Mouse (Mus musculus) intestine, embryonic 14.5 days (tissue): ENCODE results near the gene Ppp2r3a. TPM values are rescaled to one million over a fixed set of nuclear protein-coding genes. Genes with fewer than 3 reads are reported as not detected.

Source experiments
- ATAC-seq: fragments of 200-750 bp; cut with Nextera tagmentation; replicated peaks from 2 replicates; pipeline ENCODE4 v1.8.0; 2017; ENCODE audit warnings: low read depth, moderate number of reproducible peaks, moderate TSS enrichment, moderate library complexity; ENCODE audit not compliant: low FRiP score, low TSS enrichment
- DNase-seq: peaks from one replicate; pipeline ENCODE4 v3.0.0-alpha.2; 2018; ENCODE audit warnings: low spot score
- H3K27ac ChIP-seq: fragments of 300-500 bp; sonication (generic); 2 replicates; pipeline ENCODE4 v1.5.1; 2014; ENCODE audit warnings: low read depth, mild to moderate bottlenecking, control low read depth
- H3K27me3 ChIP-seq: fragments of 300-500 bp; sonication (generic); replicated peaks from 2 replicates; pipeline ENCODE4 v1.6.1; 2014; ENCODE audit warnings: low read length, control low read depth; ENCODE audit not compliant: control insufficient read depth, insufficient read depth
- H3K36me3 ChIP-seq: fragments of 300-500 bp; sonication (generic); 2 replicates; pipeline ENCODE4 v1.6.1; 2014; ENCODE audit warnings: low read length, control low read depth; ENCODE audit not compliant: control insufficient read depth, insufficient read depth
- H3K4me1 ChIP-seq: fragments of 300-500 bp; sonication (generic); replicated peaks from 2 replicates; pipeline ENCODE4 v1.6.1; 2014; ENCODE audit warnings: low read length, control low read depth, mixed read lengths; ENCODE audit not compliant: control insufficient read depth, insufficient read depth
- H3K4me2 ChIP-seq: fragments of 300-500 bp; sonication (generic); 2 replicates; pipeline ENCODE4 v1.6.1; 2014; ENCODE audit warnings: low read length
- H3K4me3 ChIP-seq: fragments of 300-500 bp; sonication (generic); 2 replicates; pipeline ENCODE4 v1.5.1; 2014; ENCODE audit warnings: low read depth, low read length, control low read depth, mixed read lengths
- H3K9ac ChIP-seq: fragments of 300-500 bp; sonication (generic); 2 replicates; pipeline ENCODE4 v1.6.1; 2014; ENCODE audit warnings: mild to moderate bottlenecking, low read length
- H3K9me3 ChIP-seq: fragments of 300-500 bp; sonication (generic); 2 replicates; pipeline ENCODE4 v1.6.1; 2016; ENCODE audit warnings: low read length, control low read depth; ENCODE audit not compliant: control insufficient read depth
- WGBS: fragments of 180-500 bp; shearing (Covaris S2); extraction: QIAGEN DNeasy Blood & Tissue Kit; methylation state at CpG from one replicate; pipeline ENCODE4 v1.1.7; 2014; 5-methylcytosine and 5-hydroxymethylcytosine counted together
- polyA plus RNA-seq: library from polyadenylated mRNA; unstranded; fragments of >200 nt; fragmentation: Nextera tagmentation; extraction: Ambion mirVana; gene quantifications from 2 replicates; pipeline ENCODE4 v1.2.1, GENCODE M21; 2014

Ppp2r3a gene
- polyA plus RNA-seq, 1 experiment from 2014 or later = 14.1 TPM

DNA sequence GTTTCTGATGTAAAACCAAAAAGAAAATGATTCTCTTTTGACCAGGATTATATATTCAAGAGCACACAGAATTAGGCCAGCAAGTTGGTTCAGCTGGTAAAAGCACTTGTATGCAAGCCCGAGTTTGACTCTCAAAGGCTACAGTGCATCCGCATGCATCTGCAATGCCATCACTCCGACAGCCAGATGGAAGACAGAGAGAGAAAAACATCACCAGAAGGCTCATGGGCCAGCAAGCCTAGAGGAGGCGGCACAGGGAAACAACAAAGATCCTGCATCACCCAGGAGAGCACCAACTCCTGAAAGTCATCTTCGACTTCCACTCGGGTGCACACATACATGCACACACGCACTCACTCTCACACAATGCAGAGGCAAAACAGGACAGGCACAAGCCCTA, 4.1 kb downstream of the Ppp2r3a start:
- WGBS = 78% methylated on average over 7 of the region's 7 CpGs
- Histone ChIP-seq H3K36me3 (no peaks in the 10 kb centered on the region), H3K4me3 (no peak overlapping the region), H3K27me3 (no peaks in the 10 kb centered on the region), H3K9me3 (no peaks in the 10 kb centered on the region), H3K27ac (no peak overlapping the region), H3K4me2 (no peak overlapping the region), H3K9ac (no peak overlapping the region), H3K4me1 (peaks cover 13% of the 10 kb centered on the region; the same call in 1 of the 2 replicates)
- DNase-seq (no peak), ATAC-seq (no peak)

DNA sequence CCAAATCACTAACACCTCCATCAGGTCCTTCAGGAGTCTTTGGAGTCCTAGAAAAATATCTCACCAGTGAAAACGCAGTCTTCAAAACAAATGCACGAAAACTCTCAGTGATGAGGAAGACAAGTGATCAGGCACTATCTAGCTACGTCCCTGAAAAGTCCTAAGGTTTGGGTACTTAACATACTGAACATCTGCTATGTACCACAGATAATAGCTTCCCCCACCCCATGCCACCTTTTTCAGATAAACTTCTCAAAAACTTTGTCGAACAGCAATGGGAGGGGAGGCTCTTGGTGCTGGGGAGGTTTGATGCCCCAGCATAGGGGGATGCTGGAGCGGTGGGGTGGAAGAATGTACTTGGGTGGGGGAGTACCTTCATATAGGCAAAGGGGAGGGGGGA, 6.1 kb downstream of the Ppp2r3a start:
- Histone ChIP-seq H3K27ac (no peak overlapping the region), H3K4me1 (peaks cover 13% of the 10 kb centered on the region; the same call in 1 of the 2 replicates), H3K36me3 (no peaks in the 10 kb centered on the region), H3K4me3 (no peak overlapping the region), H3K9me3 (no peaks in the 10 kb centered on the region), H3K9ac (no peak overlapping the region), H3K4me2 (no peak overlapping the region), H3K27me3 (no peaks in the 10 kb centered on the region)
- no peak for DNase-seq
- no peak for ATAC-seq
- 88% methylated on average over 5 of the region's 5 CpGs for WGBS

DNA sequence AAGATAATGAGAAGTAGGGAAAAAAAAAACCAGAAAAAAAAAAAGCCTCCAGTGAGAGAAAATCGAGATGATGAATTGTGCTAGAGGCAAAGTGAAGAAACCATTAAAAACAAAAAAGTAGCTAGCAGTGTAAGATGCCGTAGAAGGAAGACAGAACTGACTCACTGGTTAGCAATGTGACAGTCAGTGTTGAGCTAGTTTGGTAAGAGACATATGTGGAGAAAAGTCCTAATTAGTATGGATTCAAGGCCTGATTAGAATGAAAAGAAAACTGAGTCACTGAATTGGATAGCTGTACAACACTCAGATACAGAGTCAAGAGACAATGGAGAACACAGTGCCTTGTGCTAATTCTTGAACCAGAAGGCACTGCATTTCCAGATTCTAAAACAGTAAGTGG, 7.9 kb downstream of the Ppp2r3a start:
- Histone ChIP-seq H3K27ac (no peak overlapping the region), H3K9me3 (no peaks in the 10 kb centered on the region), H3K4me2 (no peak overlapping the region), H3K9ac (no peak overlapping the region), H3K4me3 (no peak overlapping the region), H3K4me1 (no peaks in the 10 kb centered on the region), H3K36me3 (no peaks in the 10 kb centered on the region), H3K27me3 (no peaks in the 10 kb centered on the region)
- ATAC-seq = no peak
- DNase-seq = no peak
- 60% methylated on average over 2 of the region's 2 CpGs for WGBS

- DNase-seq (no peak), ATAC-seq (no peak)
- Histone ChIP-seq H3K9ac (no peak overlapping the region), H3K9me3 (no peaks in the 10 kb centered on the region), H3K4me1 (no peaks in the 10 kb centered on the region), H3K27ac (no peak overlapping the region), H3K4me3 (no peak overlapping the region), H3K4me2 (no peak overlapping the region), H3K27me3 (no peaks in the 10 kb centered on the region), H3K36me3 (no peaks in the 10 kb centered on the region)
- WGBS = 81% methylated on average over 3 of the region's 3 CpGs
Observed at GRCm38 (mm10) chr9:101240161-101240560, 11.4 kb downstream of the Ppp2r3a start.

- H3K27me3 ChIP-seq = no peaks in the 10 kb centered on the region
- H3K4me1 ChIP-seq = no peaks in the 10 kb centered on the region
- ATAC-seq (no peak), DNase-seq (no peak)
- H3K36me3 ChIP-seq = no peaks in the 10 kb centered on the region
- H3K9me3 ChIP-seq = no peaks in the 10 kb centered on the region
- no peak overlapping the region for H3K4me3 ChIP-seq
- H3K4me2 ChIP-seq = no peak overlapping the region
- no peak overlapping the region for H3K9ac ChIP-seq
- 65% methylated on average over 2 of the region's 2 CpGs for WGBS
- H3K27ac ChIP-seq = no peak overlapping the region
Observed at GRCm38 (mm10) chr9:101235786-101236185, 15.8 kb downstream of the Ppp2r3a start.

DNA sequence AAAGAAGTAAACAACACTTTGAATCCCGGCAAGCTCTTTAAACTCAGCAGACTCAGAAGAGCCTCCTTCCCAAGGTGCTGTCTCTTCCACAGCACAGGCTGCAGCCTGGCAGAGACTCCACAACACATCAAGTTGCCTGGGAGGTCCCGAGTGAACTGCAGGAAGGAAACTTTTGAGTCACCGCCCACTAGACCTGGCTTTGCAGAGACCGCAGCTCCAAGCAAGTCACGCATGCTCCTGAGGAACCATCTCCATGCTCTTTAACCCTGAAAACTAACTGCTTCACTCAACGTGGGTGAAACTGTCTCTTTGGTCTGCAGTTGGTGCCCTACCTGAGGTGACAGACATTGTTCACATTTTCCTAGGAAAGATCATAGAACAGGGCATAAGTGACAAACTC, 19.6 kb downstream of the Ppp2r3a start:
- H3K9ac ChIP-seq = no peak overlapping the region
- H3K27ac ChIP-seq = no peak overlapping the region
- 72% methylated on average over 6 of the region's 6 CpGs for WGBS
- no peaks in the 10 kb centered on the region for H3K36me3 ChIP-seq
- H3K9me3 ChIP-seq = no peaks in the 10 kb centered on the region
- H3K4me2 ChIP-seq = no peak overlapping the region
- no peaks in the 10 kb centered on the region for H3K27me3 ChIP-seq
- ATAC-seq = no peak
- H3K4me1 ChIP-seq = no peaks in the 10 kb centered on the region
- no peak overlapping the region for H3K4me3 ChIP-seq
- no peak for DNase-seq

DNA sequence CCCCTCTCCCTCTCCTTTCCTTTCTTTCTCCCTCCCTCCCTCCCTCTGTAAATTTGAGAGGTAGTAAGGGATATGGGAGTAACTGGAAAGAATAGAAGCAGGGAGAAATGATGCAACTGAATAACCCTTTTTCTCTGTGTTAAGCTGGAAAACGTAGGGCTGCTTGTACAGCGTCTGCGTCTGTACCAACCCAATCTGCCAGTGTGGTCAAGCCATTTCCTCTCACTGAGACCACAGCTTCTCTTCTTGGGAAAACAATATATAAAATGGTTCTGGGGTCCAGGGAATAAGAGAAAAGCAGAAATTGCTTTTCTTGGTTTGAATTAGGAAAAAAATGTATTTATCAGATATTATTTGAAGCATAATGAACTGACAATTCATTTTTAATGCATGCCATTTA, 21.6 kb downstream of the Ppp2r3a start:
- 94% methylated on average over 3 of the region's 3 CpGs for WGBS
- no peak overlapping the region for H3K4me3 ChIP-seq
- no peaks in the 10 kb centered on the region for H3K36me3 ChIP-seq
- DNase-seq = no peak
- no peak overlapping the region for H3K27ac ChIP-seq
- ATAC-seq = no peak
- H3K9ac ChIP-seq = no peak overlapping the region
- H3K27me3 ChIP-seq = no peaks in the 10 kb centered on the region
- no peaks in the 10 kb centered on the region for H3K4me1 ChIP-seq
- H3K9me3 ChIP-seq = no peaks in the 10 kb centered on the region
- H3K4me2 ChIP-seq = no peak overlapping the region

DNA sequence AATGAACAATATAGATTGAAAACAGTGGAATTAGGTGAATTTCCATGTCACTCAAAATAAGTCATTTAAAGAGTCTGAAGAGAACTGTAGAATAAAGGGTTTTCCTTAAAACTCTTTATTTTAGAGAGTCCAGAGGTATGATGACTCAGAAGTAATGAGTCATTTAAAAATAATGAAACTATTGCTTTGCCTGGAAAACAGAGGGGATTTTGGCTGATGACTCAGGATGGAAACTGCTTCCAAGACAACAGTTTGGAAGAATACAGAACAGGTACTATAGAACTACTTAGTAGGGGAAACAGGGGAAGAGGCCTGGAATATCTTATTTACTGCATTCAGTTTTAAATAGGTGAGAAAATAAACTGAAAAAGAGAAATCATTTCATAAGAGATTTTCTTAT, 22.7 kb downstream of the Ppp2r3a start:
- Histone ChIP-seq H3K9ac (no peak overlapping the region), H3K4me3 (no peak overlapping the region), H3K36me3 (no peaks in the 10 kb centered on the region), H3K27me3 (no peaks in the 10 kb centered on the region), H3K27ac (no peak overlapping the region), H3K4me1 (no peaks in the 10 kb centered on the region), H3K4me2 (no peak overlapping the region), H3K9me3 (no peaks in the 10 kb centered on the region)
- ATAC-seq (no peak), DNase-seq (no peak)

DNA sequence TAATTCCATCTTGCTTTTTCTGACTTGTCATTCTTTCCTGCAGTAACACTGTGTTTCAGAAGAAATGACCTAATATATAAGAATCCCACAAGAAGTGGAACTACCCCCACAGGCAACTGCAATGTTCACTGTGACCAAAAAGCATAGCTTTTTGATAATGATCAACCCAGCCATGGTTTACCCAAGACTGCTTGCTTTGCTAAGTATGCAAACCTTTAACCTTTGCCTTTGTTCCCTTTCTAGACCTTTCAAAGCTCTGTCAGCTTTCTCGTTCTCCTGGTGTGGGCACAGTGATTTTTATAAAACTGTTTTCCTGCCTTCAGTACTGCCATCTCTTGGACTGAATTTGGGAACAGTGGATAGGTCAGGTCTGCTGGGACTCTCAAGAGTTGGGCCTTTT, 43.6 kb downstream of the Ppp2r3a start:
- no peak overlapping the region for H3K9ac ChIP-seq
- no peak for ATAC-seq
- H3K27ac ChIP-seq = no peak overlapping the region
- no peak overlapping the region for H3K4me2 ChIP-seq
- peaks cover 14% of the 10 kb centered on the region; the same call in 1 of the 2 replicates for H3K36me3 ChIP-seq
- H3K4me1 ChIP-seq = no peaks in the 10 kb centered on the region
- H3K4me3 ChIP-seq = no peak overlapping the region
- no peak for DNase-seq
- no peaks in the 10 kb centered on the region for H3K9me3 ChIP-seq
- 48% methylated on average over 1 of the region's 1 CpGs for WGBS
- H3K27me3 ChIP-seq = no peaks in the 10 kb centered on the region
